Mouse (Mus musculus): ENCODE measurements around the gene Snrpc. TPM values are rescaled to one million over a fixed set of nuclear protein-coding genes. Genes with fewer than 3 reads are reported as not detected.
"Not testable (repeated sequence)": the region's sequence is repeated elsewhere in the genome, so short reads cannot be mapped to it uniquely, and the experiment has no call there.

Gene Snrpc
- 10 to 100 TPM; 61.5 TPM for total RNA-seq (2021)

GRCm38 (mm10) chr17:27837850-27838249 lies at the start of gene Snrpc:
TSS of gene Snrpc (plus strand) at chr17:27838150.
- not testable (repeated sequence) for DNase-seq (ENCODE audit: extremely low spot score in 1 of 2, low spot score in 1 of 2)

- no peak for DNase-seq (ENCODE audit: extremely low spot score in 1 of 2, low spot score in 1 of 2)
Observed at GRCm38 (mm10) chr17:27788456-27789172, 49.3 kb upstream of the Snrpc start.

- DNase-seq (ENCODE audit: extremely low spot score in 1 of 2, low spot score in 1 of 2) = no peak
Observed at GRCm38 (mm10) chr17:27790015-27790414, 47.9 kb upstream of the Snrpc start.

- DNase-seq (ENCODE audit: extremely low spot score in 1 of 2, low spot score in 1 of 2) = no peak
Observed at GRCm38 (mm10) chr17:27790976-27791375, 47.0 kb upstream of the Snrpc start.

- DNase-seq (ENCODE audit: extremely low spot score in 1 of 2, low spot score in 1 of 2) = no peak
Observed at GRCm38 (mm10) chr17:27791556-27791955, 46.4 kb upstream of the Snrpc start.

GRCm38 (mm10) chr17:27792516-27792915 lies 45.4 kb upstream of the Snrpc start:
- DNase-seq (ENCODE audit: extremely low spot score in 1 of 2, low spot score in 1 of 2) = no peak

GRCm38 (mm10) chr17:27793144-27793543 lies 44.8 kb upstream of the Snrpc start:
- no peak for DNase-seq (ENCODE audit: extremely low spot score in 1 of 2, low spot score in 1 of 2)

- DNase-seq (ENCODE audit: extremely low spot score in 1 of 2, low spot score in 1 of 2) = no peak
Observed at GRCm38 (mm10) chr17:27796780-27797179, 41.2 kb upstream of the Snrpc start.

GRCm38 (mm10) chr17:27797341-27797872 lies 40.5 kb upstream of the Snrpc start:
- no peak for DNase-seq (ENCODE audit: extremely low spot score in 1 of 2, low spot score in 1 of 2)

GRCm38 (mm10) chr17:27799771-27800584 lies 38.0 kb upstream of the Snrpc start:
- no peak for DNase-seq (ENCODE audit: extremely low spot score in 1 of 2, low spot score in 1 of 2)

- no peak for DNase-seq (ENCODE audit: extremely low spot score in 1 of 2, low spot score in 1 of 2)
Observed at GRCm38 (mm10) chr17:27800710-27801648, 37.0 kb upstream of the Snrpc start.

GRCm38 (mm10) chr17:27803752-27804151 lies 34.2 kb upstream of the Snrpc start:
- no peak for DNase-seq (ENCODE audit: extremely low spot score in 1 of 2, low spot score in 1 of 2)

GRCm38 (mm10) chr17:27804156-27804690 lies 33.7 kb upstream of the Snrpc start:
- DNase-seq (ENCODE audit: extremely low spot score in 1 of 2, low spot score in 1 of 2) = no peak

GRCm38 (mm10) chr17:27804803-27805770 lies 32.9 kb upstream of the Snrpc start:
- DNase-seq (ENCODE audit: extremely low spot score in 1 of 2, low spot score in 1 of 2) = no peak

- DNase-seq (ENCODE audit: extremely low spot score in 1 of 2, low spot score in 1 of 2) = no peak
Observed at GRCm38 (mm10) chr17:27807542-27808078, 30.3 kb upstream of the Snrpc start.

GRCm38 (mm10) chr17:27810569-27811331 lies 27.2 kb upstream of the Snrpc start:
- no peak for DNase-seq (ENCODE audit: extremely low spot score in 1 of 2, low spot score in 1 of 2)

- no peak for DNase-seq (ENCODE audit: extremely low spot score in 1 of 2, low spot score in 1 of 2)
Observed at GRCm38 (mm10) chr17:27811980-27812379, 26.0 kb upstream of the Snrpc start.

GRCm38 (mm10) chr17:27814606-27815005 lies 23.3 kb upstream of the Snrpc start:
- no peak for DNase-seq (ENCODE audit: extremely low spot score in 1 of 2, low spot score in 1 of 2)
